Mouse (Mus musculus) heart, postnatal 0 days (tissue): ENCODE data around the gene Hinfp.

Experiments used
- CTCF ChIP-seq: IDR thresholded peaks from 2 replicates; pipeline ENCODE4 v1.5.1; 2016; ENCODE audit warnings: antibody characterized with exemption, control low read depth, low read depth
- EP300 ChIP-seq: IDR thresholded peaks from 2 replicates; pipeline ENCODE4 v1.6.1; 2016; ENCODE audit warnings: antibody characterized with exemption, low read depth

DNA sequence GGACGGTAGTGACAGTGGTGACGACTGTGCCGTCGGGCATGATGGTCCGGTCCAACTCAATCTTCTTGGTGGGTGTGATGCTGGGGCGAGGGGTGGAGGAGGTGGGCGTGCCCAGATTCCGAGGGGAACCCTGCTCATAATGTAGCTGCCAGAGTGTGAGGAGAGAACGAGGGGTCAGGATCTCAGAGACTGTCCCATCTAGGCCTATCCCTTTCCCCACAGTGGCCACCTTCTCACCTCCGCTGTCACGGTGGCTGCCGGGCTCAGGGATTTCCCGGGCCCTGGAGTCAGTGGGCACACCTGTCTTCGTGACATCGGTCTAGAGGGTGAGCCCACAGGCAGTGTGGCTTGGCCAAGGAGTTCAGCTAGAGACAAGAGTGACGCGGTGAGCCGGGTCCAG lies 9.4 kb upstream of the Hinfp start:
- TF ChIP-seq CTCF (no peak), EP300 (no peak)
